Mouse (Mus musculus) CH12.LX (cell line): ENCODE results near the gene Cib4. TPM values are rescaled to one million over a fixed set of nuclear protein-coding genes. Genes with fewer than 3 reads are reported as not detected.

Experiments used
- DNase-seq: peaks from one replicate; pipeline ENCODE4 v3.0.0-alpha.2; 2013; ENCODE audit errors: extremely low read depth
- H3K27ac ChIP-seq: 2 replicates; pipeline ENCODE4 v1.5.1; 2012; ENCODE audit warnings: low read depth, mild to moderate bottlenecking, control low read depth, moderate library complexity; ENCODE audit not compliant: insufficient read depth
- H3K27me3 ChIP-seq: replicated peaks from 2 replicates; pipeline ENCODE3; 2012; ENCODE audit warnings: inconsistent platforms
- H3K36me3 ChIP-seq, 2 experiments: replicated peaks in 1 of 2; 2 replicates each; pipeline versions ENCODE3 to v1.6.1; 2012; ENCODE audit warnings: inconsistent platforms in 1 of 2, low read length in 1 of 2, mild to moderate bottlenecking in 1 of 2, mixed read lengths in 1 of 2, moderate library complexity in 1 of 2; ENCODE audit not compliant: control insufficient read depth in 1 of 2, insufficient read depth in 1 of 2
- H3K4me1 ChIP-seq, 2 experiments: 2 replicates each; pipeline ENCODE4 v1.6.1; 2012; ENCODE audit warnings: inconsistent platforms in 1 of 2, moderate library complexity in 1 of 2; ENCODE audit not compliant: insufficient read depth in 2 of 2, control insufficient read depth in 1 of 2
- H3K4me2 ChIP-seq: 2 replicates; pipeline ENCODE4 v1.6.1; 2012; ENCODE audit warnings: low read depth, mild to moderate bottlenecking, control low read depth; ENCODE audit not compliant: poor library complexity, insufficient read depth, severe bottlenecking
- H3K4me3 ChIP-seq, 3 experiments: fragments of 150-350 bp in 1 of 3; sonication (generic) in 1 of 3; replicated peaks in 1 of 3; 2 replicates each; pipeline versions ENCODE3 to v1.5.1; 2011 to 2012; ENCODE audit warnings: low read depth in 2 of 3, low read length in 2 of 3, mild to moderate bottlenecking in 2 of 3, moderate library complexity in 2 of 3, control low read depth in 1 of 3, improper control_type of control experiment in 1 of 3, inconsistent platforms in 1 of 3, mixed read lengths in 1 of 3; ENCODE audit not compliant: poor library complexity in 1 of 3
- H3K79me2 ChIP-seq: replicated peaks from 2 replicates; pipeline ENCODE4 v1.6.1; 2012; ENCODE audit warnings: mild to moderate bottlenecking, moderate library complexity; ENCODE audit not compliant: control insufficient read depth, poor library complexity, insufficient read depth, severe bottlenecking; ENCODE audit errors: extremely low read depth
- H3K9ac ChIP-seq: 2 replicates; pipeline ENCODE4 v1.6.1; 2012; ENCODE audit warnings: low read depth, mild to moderate bottlenecking, control low read depth, moderate library complexity; ENCODE audit not compliant: insufficient read depth
- H3K9me3 ChIP-seq: replicated peaks from 2 replicates; pipeline ENCODE3; 2012; ENCODE audit warnings: low read length, inconsistent platforms, mixed read lengths
- BHLHE40 ChIP-seq: IDR thresholded peaks from 2 replicates; pipeline ENCODE4 v1.6.1; 2011; ENCODE audit warnings: mild to moderate bottlenecking, low read depth, low read length, improper control_type of control experiment
- CHD1 ChIP-seq: IDR thresholded peaks from 2 replicates; pipeline ENCODE4 v1.6.1; 2012; ENCODE audit warnings: low read depth, low read length, improper control_type of control experiment, inconsistent platforms
- CHD2 ChIP-seq: IDR thresholded peaks from 2 replicates; pipeline ENCODE4 v1.6.1; 2011; ENCODE audit warnings: low read length, improper control_type of control experiment
- CTCF ChIP-seq, 2 experiments: IDR thresholded peaks in 1 of 2; conservative IDR thresholded peaks in 1 of 2; 2 replicates each; pipeline ENCODE4 v1.5.1; 2011 to 2012; ENCODE audit warnings: low read depth in 2 of 2, low read length in 2 of 2, improper control_type of control experiment in 1 of 2, inconsistent platforms in 1 of 2, mild to moderate bottlenecking in 1 of 2, moderate library complexity in 1 of 2
- E2F4 ChIP-seq: IDR thresholded peaks from 2 replicates; pipeline ENCODE4 v1.6.1; 2011; ENCODE audit warnings: low read depth, low read length, improper control_type of control experiment; ENCODE audit not compliant: insufficient replicate concordance
- EP300 ChIP-seq: IDR thresholded peaks from 2 replicates; pipeline ENCODE4 v1.6.1; 2011; ENCODE audit warnings: low read length, improper control_type of control experiment
- GABPA ChIP-seq: IDR thresholded peaks from 2 replicates; pipeline ENCODE4 v1.6.1; 2012; ENCODE audit warnings: low read depth, low read length, improper control_type of control experiment, inconsistent platforms; ENCODE audit not compliant: insufficient replicate concordance
- HCFC1 ChIP-seq: IDR thresholded peaks from 2 replicates; pipeline ENCODE4 v1.6.1; 2012; ENCODE audit warnings: low read depth, mild to moderate bottlenecking, inconsistent platforms, low read length, improper control_type of control experiment
- IRF4 ChIP-seq: IDR thresholded peaks from 2 replicates; pipeline ENCODE4 v1.6.1; 2014; ENCODE audit warnings: low read depth, mild to moderate bottlenecking, inconsistent platforms, low read length, improper control_type of control experiment
- KAT2A ChIP-seq: IDR thresholded peaks from 2 replicates; pipeline ENCODE4 v1.6.1; 2012; ENCODE audit warnings: low read length, improper control_type of control experiment, inconsistent platforms; ENCODE audit not compliant: insufficient replicate concordance
- MAX ChIP-seq: IDR thresholded peaks from 2 replicates; pipeline ENCODE4 v1.6.1; 2011; ENCODE audit warnings: low read length, improper control_type of control experiment
- MAZ ChIP-seq: IDR thresholded peaks from 2 replicates; pipeline ENCODE4 v1.6.1; 2012; ENCODE audit warnings: low read depth, mild to moderate bottlenecking, inconsistent platforms, low read length, improper control_type of control experiment, moderate library complexity
- MEF2A ChIP-seq: IDR thresholded peaks from 2 replicates; pipeline ENCODE4 v1.6.1; 2014; ENCODE audit warnings: low read depth, mild to moderate bottlenecking, inconsistent platforms, low read length, improper control_type of control experiment, borderline replicate concordance
- MXI1 ChIP-seq: IDR thresholded peaks from 2 replicates; pipeline ENCODE4 v1.6.1; 2011; ENCODE audit warnings: mild to moderate bottlenecking, low read depth, low read length, improper control_type of control experiment
- NELFE ChIP-seq: IDR thresholded peaks from 2 replicates; pipeline ENCODE4 v1.6.1; 2011; ENCODE audit warnings: low read depth, low read length, improper control_type of control experiment
- NRF1 ChIP-seq: IDR thresholded peaks from 2 replicates; pipeline ENCODE4 v1.6.1; 2014; ENCODE audit warnings: low read depth, mild to moderate bottlenecking, inconsistent platforms, low read length, improper control_type of control experiment, moderate library complexity
- POLR2A ChIP-seq: IDR thresholded peaks from 2 replicates; pipeline ENCODE4 v1.6.1; 2011; ENCODE audit warnings: low read depth, mild to moderate bottlenecking, improper control_type of control experiment, low read length
- RCOR1 ChIP-seq: conservative IDR thresholded peaks from 2 replicates; pipeline ENCODE4 v1.6.1; 2012; ENCODE audit warnings: low read depth, mild to moderate bottlenecking, inconsistent platforms, low read length, improper control_type of control experiment
- SIN3A ChIP-seq: IDR thresholded peaks from 2 replicates; pipeline ENCODE4 v1.6.1; 2012; ENCODE audit warnings: low read length, improper control_type of control experiment, inconsistent platforms
- SMC3 ChIP-seq: IDR thresholded peaks from 2 replicates; pipeline ENCODE4 v1.6.1; 2011; ENCODE audit warnings: low read depth, low read length, improper control_type of control experiment
- TBP ChIP-seq: conservative IDR thresholded peaks from 2 replicates; pipeline ENCODE4 v1.6.1; 2011; ENCODE audit warnings: low read depth, low read length, improper control_type of control experiment
- TCF12 ChIP-seq: IDR thresholded peaks from 2 replicates; pipeline ENCODE4 v1.6.1; 2014; ENCODE audit warnings: low read depth, mild to moderate bottlenecking, inconsistent platforms, low read length, improper control_type of control experiment
- UBTF ChIP-seq: IDR thresholded peaks from 2 replicates; pipeline ENCODE4 v1.6.1; 2012; ENCODE audit warnings: low read depth, mild to moderate bottlenecking, inconsistent platforms, low read length, improper control_type of control experiment, moderate library complexity
- USF1 ChIP-seq: IDR thresholded peaks from 2 replicates; pipeline ENCODE4 v1.6.1; 2014; ENCODE audit warnings: low read depth, mild to moderate bottlenecking, inconsistent platforms, low read length, improper control_type of control experiment
- USF2 ChIP-seq: conservative IDR thresholded peaks from 2 replicates; pipeline ENCODE4 v1.6.1; 2011; ENCODE audit warnings: low read depth, low read length, improper control_type of control experiment
- ZKSCAN1 ChIP-seq: IDR thresholded peaks from 2 replicates; pipeline ENCODE4 v1.6.1; 2012; ENCODE audit warnings: low read depth, inconsistent platforms, low read length, improper control_type of control experiment, borderline replicate concordance
- dilution Hi-C: fragments of 300-500 bp; cut with MboI; formaldehyde crosslinking; loops from 2 replicates; pipeline ENCODE4 v1.14.3; 2020; ENCODE audit warnings: low sequenced_read_pairs; ENCODE audit not compliant: extremely low pct_unique_long_range_greater_than_20kb, extremely low pct_ligation_motif_present
- in situ Hi-C: fragments of 300-500 bp; cut with MboI; formaldehyde crosslinking; loops from 3 replicates; pipeline ENCODE4 v1.14.3; 2019; ENCODE audit warnings: low sequenced_read_pairs, low pct_ligation_motif_present, low pct_unique_long_range_greater_than_20kb, mixed read lengths
- polyA plus RNA-seq: library from polyadenylated mRNA; unstranded; fragments of >175 nt; gene quantifications from 2 replicates; pipeline ENCODE4 v1.2.1, GENCODE M21; 2012; ENCODE audit warnings: low read depth; ENCODE audit not compliant: insufficient read length
- total RNA-seq, 2 experiments: library from RNA; depleted of rRNA; stranded (reverse); fragments of 300-350 nt in 1 of 2; fragments of >200 nt in 1 of 2; gene quantifications; 2 replicates each; pipeline ENCODE4 v1.2.3; 2012 to 2014

The Cib4 gene
- total and polyA plus RNA-seq, 3 experiments: not detected

DNA sequence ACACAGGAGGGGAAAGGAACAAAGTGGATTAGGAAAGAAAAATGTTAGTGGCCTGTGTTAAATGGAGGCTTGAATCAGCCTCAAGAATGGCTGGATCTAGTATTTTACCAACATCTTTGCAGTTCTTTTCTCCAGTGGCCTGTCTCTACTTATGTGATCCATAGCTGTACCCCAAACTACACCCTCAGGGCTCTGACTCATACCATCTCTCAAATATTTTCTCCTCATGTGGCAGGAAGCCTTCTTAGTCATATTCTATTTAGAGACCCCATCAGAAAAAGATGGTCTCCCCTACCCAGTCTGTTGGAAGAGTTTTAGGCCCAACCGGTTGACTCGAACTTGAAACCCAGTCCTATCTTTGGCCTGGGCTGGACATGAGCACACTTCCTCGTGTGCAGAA is 13.8 kb upstream of the Cib4 start:
- Histone ChIP-seq H3K27ac (no peak overlapping the region), H3K9me3 (peaks cover 7% of the 10 kb centered on the region), H3K4me3 (no peak overlapping the region), H3K36me3 (no peaks in the 10 kb centered on the region), H3K4me2 (no peak overlapping the region), H3K79me2 (no peaks in the 10 kb centered on the region), H3K9ac (no peak overlapping the region), H3K4me1 (peaks cover 0 to 5% of the 10 kb centered on the region in 2 experiments; a peak in 1 of 4 replicates)
- in situ Hi-C loops (no loop called here), dilution Hi-C loops (no loop called here)
- no peak for DNase-seq
- TF ChIP-seq SMC3 (no peak), KAT2A (no peak), ZKSCAN1 (no peak), MAX (no peak), CHD2 (no peak), MAZ (no peak), CHD1 (no peak), RCOR1 (no peak), SIN3A (no peak), POLR2A (no peak), NRF1 (no peak), EP300 (no peak), MXI1 (no peak)
- TF ChIP-seq, all 38 proteins: peak for 0
- peaks cover 36% of the 10 kb centered on the region for H3K27me3 ChIP-seq

DNA sequence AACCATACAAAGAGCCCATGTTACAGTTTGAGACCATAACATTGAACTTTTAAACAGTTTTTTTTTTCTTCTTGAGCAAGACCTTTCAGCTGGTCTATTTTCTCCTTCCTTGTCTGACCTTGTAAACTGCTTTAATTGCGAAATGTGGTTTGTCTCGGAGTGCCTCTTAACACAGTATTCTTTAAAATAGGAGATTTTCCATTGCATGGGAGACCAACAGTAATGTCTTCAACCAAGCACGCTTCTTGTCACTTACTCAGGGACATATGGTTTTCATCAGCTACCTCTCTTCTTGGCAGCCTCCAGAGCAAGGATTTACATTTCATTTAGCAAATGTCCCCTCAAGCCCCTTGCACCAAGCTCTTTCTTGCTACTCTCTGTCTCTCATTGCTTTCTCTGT is 10.6 kb upstream of the Cib4 start:
- Histone ChIP-seq H3K4me1 (no peaks in the 10 kb centered on the region), H3K4me3 (no peak overlapping the region), H3K36me3 (no peaks in the 10 kb centered on the region), H3K79me2 (no peaks in the 10 kb centered on the region), H3K27me3 (peaks cover 38% of the 10 kb centered on the region), H3K4me2 (no peak overlapping the region), H3K9ac (no peak overlapping the region), H3K9me3 (peaks cover 2% of the 10 kb centered on the region), H3K27ac (no peak overlapping the region)
- in situ Hi-C loops (no loop called here), dilution Hi-C loops (no loop called here)
- DNase-seq: no peak
- TF ChIP-seq RCOR1 (no peak), E2F4 (no peak), TBP (no peak), USF2 (no peak), GABPA (no peak), MEF2A (no peak), UBTF (no peak), USF1 (no peak), CHD1 (no peak), SMC3 (no peak), SIN3A (no peak), HCFC1 (no peak), MAX (no peak), IRF4 (no peak), CTCF (conservative IDR thresholded peaks at IDR 0.05 in 1 of 2, IDR thresholded peaks at IDR 0.05 in 1 of 2; ENCODE audit: low read depth in 2 of 2, low read length in 2 of 2) (no peak), CHD2 (no peak), BHLHE40 (no peak), TCF12 (no peak), NELFE (no peak), ZKSCAN1 (no peak)
